Mouse (Mus musculus): ENCODE data around the gene Tipin. TPM values are rescaled to one million over a fixed set of nuclear protein-coding genes. Genes with fewer than 3 reads are reported as not detected.
"Not testable (repeated sequence)": the region's sequence is repeated elsewhere in the genome, so short reads cannot be mapped to it uniquely, and the experiment has no call there.

The Tipin gene
- polyA plus RNA-seq, 1 experiment from 2014 or later: 142 TPM

DNA sequence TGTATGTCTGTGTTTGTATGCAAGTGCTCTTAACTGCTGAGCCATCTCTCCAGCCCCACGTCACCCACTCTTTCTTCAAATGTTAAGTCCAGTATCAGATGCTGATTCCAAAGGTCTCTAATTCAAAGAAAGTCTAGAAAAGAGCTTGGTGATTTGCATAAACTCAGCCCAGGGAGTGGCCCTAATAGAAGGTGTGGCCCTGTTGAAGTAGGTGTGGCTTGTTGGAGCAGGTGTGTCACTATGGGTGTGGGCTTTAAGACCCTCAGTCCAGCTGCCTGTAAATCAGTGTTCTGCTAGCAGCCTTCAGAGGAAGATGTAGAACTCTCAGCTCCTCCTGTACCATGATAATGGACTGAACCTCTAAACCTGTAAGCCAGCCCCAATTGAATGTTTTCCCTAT, 14.2 kb upstream of the Tipin start:
- Histone ChIP-seq H3K4me3 (ENCODE audit: low read length) (no peak overlapping the region), H3K27me3 (replicated peaks; ENCODE audit: control insufficient read depth, insufficient read depth, low read length) (no peaks in the 10 kb centered on the region), H3K9ac (ENCODE audit: low read depth, low read length) (no peak overlapping the region), H3K4me2 (ENCODE audit: low read depth, low read length) (no peak overlapping the region), H3K27ac (ENCODE audit: low read length) (no peak overlapping the region), H3K4me1 (ENCODE audit: control insufficient read depth, insufficient read depth, low read length) (no peaks in the 10 kb centered on the region), H3K9me3 (ENCODE audit: control insufficient read depth, low read length) (no peaks in the 10 kb centered on the region), H3K36me3 (ENCODE audit: control insufficient read depth, insufficient read depth, low read length) (no peaks in the 10 kb centered on the region)
- ATAC-seq: no peak
- WGBS: 67% methylated on average over 1 of the region's 1 CpGs

GRCm38 (mm10) chr9:64268196-64268595, 13.2 kb upstream of the Tipin start:
- WGBS: 78% methylated on average over 10 of the region's 10 CpGs

DNA sequence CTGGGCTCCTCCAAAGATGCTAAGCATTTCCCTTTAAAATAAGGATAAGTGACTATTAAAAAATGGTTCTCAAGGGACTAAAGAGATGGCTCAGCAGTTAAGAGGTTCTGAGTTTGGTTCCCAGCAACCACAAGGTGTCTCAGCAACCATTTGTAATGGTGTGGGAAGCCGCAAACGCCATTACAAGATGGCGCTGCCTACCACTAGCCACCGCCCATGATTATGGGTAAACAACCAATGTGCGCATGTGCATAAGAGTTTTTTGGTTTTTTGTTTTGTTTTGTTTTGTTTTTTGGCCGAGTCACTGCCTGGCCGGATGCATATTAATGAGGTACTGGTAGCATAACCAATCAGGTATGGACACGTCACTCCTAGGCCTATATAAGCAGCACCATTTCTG, 12.5 kb upstream of the Tipin start:
- not testable (repeated sequence) for H3K27ac ChIP-seq (ENCODE audit: low read length); H3K27me3 ChIP-seq (replicated peaks; ENCODE audit: control insufficient read depth, insufficient read depth, low read length); H3K4me2 ChIP-seq (ENCODE audit: low read depth, low read length); H3K4me3 ChIP-seq (ENCODE audit: low read length); ATAC-seq; H3K9me3 ChIP-seq (ENCODE audit: control insufficient read depth, low read length); H3K9ac ChIP-seq (ENCODE audit: low read depth, low read length); H3K4me1 ChIP-seq (ENCODE audit: control insufficient read depth, insufficient read depth, low read length); H3K36me3 ChIP-seq (ENCODE audit: control insufficient read depth, insufficient read depth, low read length)
- WGBS: 93% methylated on average over 8 of the region's 8 CpGs

More at GRCm38 (mm10) chr9:64268196-64268595, 13.2 kb upstream of the Tipin start:
- no peak overlapping the region for H3K4me2 ChIP-seq (ENCODE audit: low read depth, low read length)
- no peaks in the 10 kb centered on the region for H3K9me3 ChIP-seq (ENCODE audit: control insufficient read depth, low read length)
- no peaks in the 10 kb centered on the region for H3K27me3 ChIP-seq (replicated peaks; ENCODE audit: control insufficient read depth, insufficient read depth, low read length)
- no peak overlapping the region for H3K9ac ChIP-seq (ENCODE audit: low read depth, low read length)
- ATAC-seq: no peak
- H3K27ac ChIP-seq (ENCODE audit: low read length): no peak overlapping the region
- H3K4me3 ChIP-seq (ENCODE audit: low read length): no peak overlapping the region
- H3K36me3 ChIP-seq (ENCODE audit: control insufficient read depth, insufficient read depth, low read length): no peaks in the 10 kb centered on the region
- no peaks in the 10 kb centered on the region for H3K4me1 ChIP-seq (ENCODE audit: control insufficient read depth, insufficient read depth, low read length)

DNA sequence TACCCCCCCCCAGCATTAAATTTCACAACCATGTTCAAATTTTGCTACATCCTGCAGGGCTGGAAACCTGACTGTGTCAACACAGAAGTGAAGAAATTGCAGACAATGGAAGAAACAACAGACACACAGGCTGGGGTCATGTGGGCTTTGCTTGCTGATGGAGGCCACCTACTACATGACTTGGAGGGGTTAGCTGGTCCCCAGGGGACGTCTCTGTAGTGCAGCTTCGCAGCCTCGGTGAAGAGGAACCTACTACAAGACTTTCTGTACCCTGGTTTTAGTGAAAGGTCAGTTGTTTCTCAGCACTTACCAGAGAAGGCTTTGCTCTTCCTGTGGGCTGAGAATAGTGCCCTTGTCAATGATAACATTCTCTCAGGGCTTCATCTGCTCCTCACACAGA, 10.1 kb upstream of the Tipin start:
- WGBS: 61% methylated on average over 3 of the region's 3 CpGs
- Histone ChIP-seq H3K9ac (ENCODE audit: low read depth, low read length) (no peak overlapping the region), H3K27me3 (replicated peaks; ENCODE audit: control insufficient read depth, insufficient read depth, low read length) (no peaks in the 10 kb centered on the region), H3K9me3 (ENCODE audit: control insufficient read depth, low read length) (no peaks in the 10 kb centered on the region), H3K4me2 (ENCODE audit: low read depth, low read length) (no peak overlapping the region), H3K4me3 (ENCODE audit: low read length) (no peak overlapping the region), H3K4me1 (ENCODE audit: control insufficient read depth, insufficient read depth, low read length) (no peaks in the 10 kb centered on the region), H3K27ac (ENCODE audit: low read length) (no peak overlapping the region), H3K36me3 (ENCODE audit: control insufficient read depth, insufficient read depth, low read length) (no peaks in the 10 kb centered on the region)
- no peak for ATAC-seq

DNA sequence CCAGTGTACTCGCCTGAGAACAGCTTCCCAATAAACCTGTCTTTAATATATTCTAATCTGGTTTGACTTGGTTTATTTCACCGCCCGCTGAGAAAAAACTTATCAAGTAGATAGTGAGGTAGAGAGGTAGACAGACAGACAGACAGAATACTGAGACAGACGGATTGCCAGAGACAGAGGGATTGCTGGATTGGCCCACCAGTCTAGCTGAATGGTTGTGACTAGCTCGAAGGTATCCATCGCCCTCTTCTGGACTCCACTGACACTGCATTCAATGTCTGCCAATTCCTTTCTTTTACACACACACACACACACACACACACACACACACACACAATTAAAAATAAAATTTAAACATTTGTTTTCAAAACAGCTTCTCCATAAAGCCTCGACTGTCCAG, 8.8 kb upstream of the Tipin start:
- Histone ChIP-seq H3K4me3 (ENCODE audit: low read length) (no peak overlapping the region), H3K9ac (ENCODE audit: low read depth, low read length) (no peak overlapping the region), H3K36me3 (ENCODE audit: control insufficient read depth, insufficient read depth, low read length) (no peaks in the 10 kb centered on the region), H3K9me3 (ENCODE audit: control insufficient read depth, low read length) (no peaks in the 10 kb centered on the region), H3K27me3 (replicated peaks; ENCODE audit: control insufficient read depth, insufficient read depth, low read length) (no peaks in the 10 kb centered on the region), H3K4me1 (ENCODE audit: control insufficient read depth, insufficient read depth, low read length) (no peaks in the 10 kb centered on the region), H3K27ac (ENCODE audit: low read length) (no peak overlapping the region), H3K4me2 (ENCODE audit: low read depth, low read length) (no peak overlapping the region)
- WGBS: 43% methylated on average over 7 of the region's 7 CpGs
- ATAC-seq: no peak

DNA sequence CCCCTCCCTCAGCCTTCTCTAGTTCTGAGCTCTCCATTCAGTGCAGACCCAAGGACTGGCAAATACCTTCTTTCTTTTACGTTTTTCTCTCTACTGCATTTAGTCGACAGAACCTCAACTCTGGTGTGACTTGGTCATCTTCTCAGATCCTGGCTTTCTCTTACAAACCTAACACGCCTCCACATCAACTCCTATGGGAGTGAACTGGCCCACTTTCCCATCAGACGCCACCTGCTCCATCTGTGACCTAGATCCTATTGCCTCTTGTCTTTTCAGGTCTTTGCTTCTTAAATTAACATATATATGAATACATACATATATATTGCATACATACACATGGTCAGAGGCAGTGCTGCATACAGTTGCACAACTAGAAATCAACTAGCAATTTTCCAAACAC, 7.6 kb upstream of the Tipin start:
- WGBS: 70% methylated on average over 4 of the region's 4 CpGs
- Histone ChIP-seq H3K9me3 (ENCODE audit: control insufficient read depth, low read length) (no peaks in the 10 kb centered on the region), H3K4me3 (ENCODE audit: low read length) (no peak overlapping the region), H3K27ac (ENCODE audit: low read length) (no peak overlapping the region), H3K4me1 (ENCODE audit: control insufficient read depth, insufficient read depth, low read length) (no peaks in the 10 kb centered on the region), H3K9ac (ENCODE audit: low read depth, low read length) (no peak overlapping the region), H3K27me3 (replicated peaks; ENCODE audit: control insufficient read depth, insufficient read depth, low read length) (no peaks in the 10 kb centered on the region), H3K4me2 (ENCODE audit: low read depth, low read length) (no peak overlapping the region), H3K36me3 (ENCODE audit: control insufficient read depth, insufficient read depth, low read length) (no peaks in the 10 kb centered on the region)
- ATAC-seq: no peak

DNA sequence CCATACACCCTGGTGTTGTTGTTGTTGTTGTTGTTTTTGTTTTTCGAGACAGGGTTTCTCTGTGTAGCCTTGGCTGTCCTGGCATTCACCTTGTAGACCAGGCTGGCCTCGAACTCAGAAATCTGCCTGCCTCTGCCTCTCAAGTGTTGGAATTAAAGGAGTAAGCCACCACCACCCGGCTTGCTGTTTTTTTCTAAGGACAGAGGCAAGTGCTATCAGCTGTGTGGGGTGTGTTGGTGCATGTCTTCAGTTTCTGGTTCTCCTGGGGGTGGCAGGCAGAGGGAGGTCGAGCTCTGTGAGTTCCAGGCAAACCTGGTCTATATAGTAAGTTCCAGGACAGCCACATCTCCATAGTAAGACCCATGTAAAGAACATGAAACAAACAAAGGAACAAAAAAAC, 7.1 kb upstream of the Tipin start:
- H3K27me3 ChIP-seq (replicated peaks; ENCODE audit: control insufficient read depth, insufficient read depth, low read length): no peaks in the 10 kb centered on the region
- no peaks in the 10 kb centered on the region for H3K4me1 ChIP-seq (ENCODE audit: control insufficient read depth, insufficient read depth, low read length)
- no peak overlapping the region for H3K4me2 ChIP-seq (ENCODE audit: low read depth, low read length)
- no peak overlapping the region for H3K27ac ChIP-seq (ENCODE audit: low read length)
- no peaks in the 10 kb centered on the region for H3K36me3 ChIP-seq (ENCODE audit: control insufficient read depth, insufficient read depth, low read length)
- H3K4me3 ChIP-seq (ENCODE audit: low read length): no peak overlapping the region
- H3K9me3 ChIP-seq (ENCODE audit: control insufficient read depth, low read length): no peaks in the 10 kb centered on the region
- no peak for ATAC-seq
- no peak overlapping the region for H3K9ac ChIP-seq (ENCODE audit: low read depth, low read length)
- WGBS: 73% methylated on average over 4 of the region's 4 CpGs

- Histone ChIP-seq H3K36me3 (ENCODE audit: control insufficient read depth, insufficient read depth, low read length) (no peaks in the 10 kb centered on the region), H3K4me3 (ENCODE audit: low read length) (no peak overlapping the region), H3K4me2 (ENCODE audit: low read depth, low read length) (no peak overlapping the region), H3K27me3 (replicated peaks; ENCODE audit: control insufficient read depth, insufficient read depth, low read length) (no peaks in the 10 kb centered on the region), H3K4me1 (ENCODE audit: control insufficient read depth, insufficient read depth, low read length) (no peaks in the 10 kb centered on the region), H3K27ac (ENCODE audit: low read length) (no peak overlapping the region), H3K9me3 (ENCODE audit: control insufficient read depth, low read length) (no peaks in the 10 kb centered on the region), H3K9ac (ENCODE audit: low read depth, low read length) (no peak overlapping the region)
- ATAC-seq: no peak
- 77% methylated on average over 1 of the region's 1 CpGs for WGBS
These were observed 6.5 kb upstream of the Tipin start for GRCm38 (mm10) chr9:64274919-64275318.

DNA sequence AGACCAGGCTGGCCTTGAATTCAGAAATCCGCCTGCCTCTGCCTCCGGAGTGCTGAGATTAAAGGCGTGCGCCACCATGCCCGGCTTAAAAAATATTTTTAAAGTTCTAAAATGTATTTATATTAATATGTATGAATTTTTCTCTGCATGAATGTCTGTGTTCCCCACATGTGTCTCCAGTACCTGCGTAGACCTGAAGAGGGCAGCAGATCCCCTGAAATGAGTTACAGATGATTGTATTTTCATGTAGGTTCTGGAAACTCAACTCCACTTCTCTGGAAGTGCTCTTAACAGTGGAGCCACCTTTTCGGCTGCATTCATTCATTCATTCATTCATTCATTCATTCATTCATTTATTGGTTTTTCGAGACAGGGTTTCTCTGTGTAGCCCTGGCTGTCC, 3.7 kb upstream of the Tipin start:
- WGBS: 72% methylated on average over 8 of the region's 8 CpGs
- Histone ChIP-seq H3K36me3 (ENCODE audit: control insufficient read depth, insufficient read depth, low read length) (no peaks in the 10 kb centered on the region), H3K9ac (ENCODE audit: low read depth, low read length) (no peak overlapping the region), H3K27me3 (replicated peaks; ENCODE audit: control insufficient read depth, insufficient read depth, low read length) (no peaks in the 10 kb centered on the region), H3K27ac (ENCODE audit: low read length) (no peak overlapping the region), H3K4me1 (ENCODE audit: control insufficient read depth, insufficient read depth, low read length) (peaks cover 4% of the 10 kb centered on the region), H3K4me2 (ENCODE audit: low read depth, low read length) (no peak overlapping the region), H3K4me3 (ENCODE audit: low read length) (no peak overlapping the region), H3K9me3 (ENCODE audit: control insufficient read depth, low read length) (no peaks in the 10 kb centered on the region)
- ATAC-seq: no peak

- H3K4me1 ChIP-seq (ENCODE audit: control insufficient read depth, insufficient read depth, low read length): peaks cover 5% of the 10 kb centered on the region
- no peak for ATAC-seq
- WGBS: 96% methylated on average over 6 of the region's 6 CpGs
These were observed 2.6 kb upstream of the Tipin start for GRCm38 (mm10) chr9:64278665-64279310.

More at GRCm38 (mm10) chr9:64278665-64279310, 2.6 kb upstream of the Tipin start:
- Histone ChIP-seq H3K9me3 (ENCODE audit: control insufficient read depth, low read length) (no peaks in the 10 kb centered on the region), H3K4me3 (ENCODE audit: low read length) (no peak overlapping the region), H3K27ac (ENCODE audit: low read length) (no peak overlapping the region), H3K36me3 (ENCODE audit: control insufficient read depth, insufficient read depth, low read length) (no peaks in the 10 kb centered on the region), H3K4me2 (ENCODE audit: low read depth, low read length) (no peak overlapping the region), H3K27me3 (replicated peaks; ENCODE audit: control insufficient read depth, insufficient read depth, low read length) (no peaks in the 10 kb centered on the region), H3K9ac (ENCODE audit: low read depth, low read length) (no peak overlapping the region)
